Mouse (Mus musculus) heart, adult 9 months (tissue): ENCODE measurements around the gene Slc6a11.

ENCODE experiments used
- DNase-seq, 2 experiments: peaks; one replicate each; pipeline ENCODE4 v3.0.0; 2022; ENCODE audit warnings: low spot score in 2 of 2

The Slc6a11 gene

GRCm38 (mm10) chr6:114131122-114131872 is at the start of gene Slc6a11:
Gene Slc6a11, plus strand, starts transcription at chr6:114131241.
- DNase-seq = no peak

GRCm38 (mm10) chr6:114087106-114087505 is 43.9 kb upstream of the Slc6a11 start:
- DNase-seq = no peak

- DNase-seq = peak; percentile 8 to 39
These were observed 41.4 kb upstream of the Slc6a11 start for GRCm38 (mm10) chr6:114089626-114090025.

GRCm38 (mm10) chr6:114092216-114092615 is 38.8 kb upstream of the Slc6a11 start:
- no peak for DNase-seq

- no peak for DNase-seq
These were observed 36.8 kb upstream of the Slc6a11 start for GRCm38 (mm10) chr6:114094251-114094650.

GRCm38 (mm10) chr6:114096574-114096973 is 34.5 kb upstream of the Slc6a11 start:
- DNase-seq = no peak

GRCm38 (mm10) chr6:114101923-114102322 is 29.1 kb upstream of the Slc6a11 start:
- no peak for DNase-seq

- no peak for DNase-seq
These were observed 11.5 kb upstream of the Slc6a11 start for GRCm38 (mm10) chr6:114119507-114119906.

- no peak for DNase-seq
These were observed 5.5 kb upstream of the Slc6a11 start for GRCm38 (mm10) chr6:114125530-114125929.

GRCm38 (mm10) chr6:114132472-114132871 is 1.4 kb downstream of the Slc6a11 start:
- no peak for DNase-seq

GRCm38 (mm10) chr6:114132916-114133315 is 1.9 kb downstream of the Slc6a11 start:
- no peak for DNase-seq

- no peak for DNase-seq
These were observed 7.9 kb downstream of the Slc6a11 start for GRCm38 (mm10) chr6:114138970-114139369.

GRCm38 (mm10) chr6:114141481-114141880 is 10.4 kb downstream of the Slc6a11 start:
- no peak for DNase-seq

GRCm38 (mm10) chr6:114142480-114142879 is 11.4 kb downstream of the Slc6a11 start:
- no peak for DNase-seq

GRCm38 (mm10) chr6:114143544-114143943 is 12.5 kb downstream of the Slc6a11 start:
- DNase-seq = no peak

- no peak for DNase-seq
These were observed 13.5 kb downstream of the Slc6a11 start for GRCm38 (mm10) chr6:114144447-114145105.

GRCm38 (mm10) chr6:114145650-114146329 is 14.7 kb downstream of the Slc6a11 start:
- no peak for DNase-seq

GRCm38 (mm10) chr6:114155720-114156119 is 24.7 kb downstream of the Slc6a11 start:
- peak; percentile 1 to 6 for DNase-seq

- no peak for DNase-seq
These were observed 27.8 kb downstream of the Slc6a11 start for GRCm38 (mm10) chr6:114158811-114159210.

- no peak for DNase-seq
These were observed 29.7 kb downstream of the Slc6a11 start for GRCm38 (mm10) chr6:114160732-114161131.

- no peak for DNase-seq
These were observed 43.0 kb downstream of the Slc6a11 start for GRCm38 (mm10) chr6:114174052-114174397.

GRCm38 (mm10) chr6:114174398-114175140 is 43.5 kb downstream of the Slc6a11 start:
- no peak for DNase-seq
